Mouse (Mus musculus): ENCODE measurements around the gene Gm10961. TPM values are rescaled to one million over a fixed set of nuclear protein-coding genes. Genes with fewer than 3 reads are reported as not detected.

The Gm10961 gene
- not detected for total RNA-seq (2021)
- long read RNA-seq, experiment 1 = 0 reads
- long read RNA-seq, experiment 2 = 0 reads

- DNase-seq = peak in 1 of 2 experiments; percentile 51
Observed at GRCm38 (mm10) chr3:107630682-107631522, at the start of gene Gm10961. Gene Gm10961, plus strand, starts transcription at chr3:107631322.

GRCm38 (mm10) chr3:107582130-107582874 lies 48.8 kb upstream of the Gm10961 start:
- no peak for DNase-seq

- DNase-seq = peak in 1 of 2 experiments; percentile 26
Observed at GRCm38 (mm10) chr3:107582875-107583767, 48.0 kb upstream of the Gm10961 start.

GRCm38 (mm10) chr3:107583893-107584292 lies 47.2 kb upstream of the Gm10961 start:
- no peak for DNase-seq

- DNase-seq = no peak
Observed at GRCm38 (mm10) chr3:107586504-107586903, 44.6 kb upstream of the Gm10961 start.

GRCm38 (mm10) chr3:107591612-107592011 lies 39.5 kb upstream of the Gm10961 start:
- no peak for DNase-seq

GRCm38 (mm10) chr3:107593632-107594031 lies 37.5 kb upstream of the Gm10961 start:
- DNase-seq = no peak

- DNase-seq = no peak
Observed at GRCm38 (mm10) chr3:107594662-107595263, 36.4 kb upstream of the Gm10961 start, which contains the start of gene Alx3. Gene Alx3, plus strand, starts transcription at chr3:107595031.

- peak in 1 of 2 experiments; percentile 38 for DNase-seq
Observed at GRCm38 (mm10) chr3:107595264-107595937, 35.7 kb upstream of the Gm10961 start.

GRCm38 (mm10) chr3:107595938-107596461 lies 35.1 kb upstream of the Gm10961 start:
- peak in 1 of 2 experiments; percentile 34 for DNase-seq

GRCm38 (mm10) chr3:107596559-107596958 lies 34.6 kb upstream of the Gm10961 start:
- peak; percentile 6 to 55 for DNase-seq

- DNase-seq = no peak
Observed at GRCm38 (mm10) chr3:107597134-107597533, 34.0 kb upstream of the Gm10961 start.

- no peak for DNase-seq
Observed at GRCm38 (mm10) chr3:107597586-107598389, 33.3 kb upstream of the Gm10961 start.

GRCm38 (mm10) chr3:107600127-107600526 lies 31.0 kb upstream of the Gm10961 start:
- no peak for DNase-seq

GRCm38 (mm10) chr3:107605304-107605703 lies 25.8 kb upstream of the Gm10961 start:
- peak; percentile 37 to 71 for DNase-seq

- no peak for DNase-seq
Observed at GRCm38 (mm10) chr3:107607221-107607620, 23.9 kb upstream of the Gm10961 start.

- DNase-seq = no peak
Observed at GRCm38 (mm10) chr3:107608808-107609207, 22.3 kb upstream of the Gm10961 start.

- DNase-seq = no peak
Observed at GRCm38 (mm10) chr3:107609376-107609775, 21.7 kb upstream of the Gm10961 start.

GRCm38 (mm10) chr3:107611394-107611793 lies 19.7 kb upstream of the Gm10961 start:
- DNase-seq = no peak

Measured in heart, adult 18-20 months (tissue).